Mouse (Mus musculus): ENCODE measurements around the gene Zap70.

GRCm38 (mm10) chr1:36723146-36724056 lies 38.2 kb upstream of the Zap70 start:
- TF ChIP-seq CTCF (IDR thresholded peaks at IDR 0.05; ENCODE audit: low read depth) = no peak
- TF ChIP-seq EP300 (IDR thresholded peaks at IDR 0.05; ENCODE audit: low read depth) = no peak
